Mouse (Mus musculus) cerebellum, adult 9-11 months (tissue): ENCODE measurements around the gene Rimkla.

Experiments
- DNase-seq: peaks from one replicate; pipeline ENCODE4 v3.0.0; 2022

Gene Rimkla

GRCm38 (mm10) chr4:119417270-119417669, 75.2 kb downstream of the Rimkla start:
- DNase-seq = no peak
